Mouse (Mus musculus): Measurements from ENCODE around the gene Eno1. TPM values are rescaled to one million over a fixed set of nuclear protein-coding genes. Genes with fewer than 3 reads are reported as not detected.

Gene Eno1
- total and polyA plus RNA-seq, 3 experiments: 254 to 5,492 (median 737) TPM

- H3K4me1 ChIP-seq (ENCODE audit: control insufficient read depth in 1 of 2, insufficient read depth in 2 of 2, low read length in 2 of 2): peaks cover 11 to 18% of the 10 kb centered on the region in 2 experiments
- peak overlapping the region; percentile 71 for H3K27ac ChIP-seq (ENCODE audit: control insufficient read depth, low read depth, low read length)
- peak overlapping the region; percentile 64 for H3K9ac ChIP-seq (ENCODE audit: control insufficient read depth, low read depth, low read length, poor library complexity, severe bottlenecking)
- TF ChIP-seq MYC (IDR thresholded peaks at IDR 0.05; ENCODE audit: low read depth, low read length) (no peak), NELFE (IDR thresholded peaks at IDR 0.05; ENCODE audit: low read depth, low read length) (peak; percentile 72), EP300 (IDR thresholded peaks at IDR 0.05; ENCODE audit: low read depth in 1 of 2, low read length in 2 of 2) (0 out of 4 replicates have a peak, but pooled peaks of 1 of the 2 experiments have one; percentile 18), SIN3A (IDR thresholded peaks at IDR 0.05; ENCODE audit: low read length) (no peak), ZC3H11A (IDR thresholded peaks at IDR 0.05; ENCODE audit: low read depth, low read length) (no peak), ZMIZ1 (IDR thresholded peaks at IDR 0.05; ENCODE audit: low read depth, low read length) (0 out of 2 replicates have a peak, but pooled peaks have one; percentile 36), TAL1 (IDR thresholded peaks at IDR 0.05; ENCODE audit: low read length) (no peak), ZKSCAN1 (IDR thresholded peaks at IDR 0.05; ENCODE audit: low read depth, low read length) (no peak), POLR2A (IDR thresholded peaks at IDR 0.05; ENCODE audit: control insufficient read depth in 1 of 2, insufficient read depth in 1 of 2, low read depth in 1 of 2, low read length in 2 of 2, poor library complexity in 1 of 2) (peak in 1 of 2 experiments; percentile 84; a peak in 2 of 4 replicates), HCFC1 (IDR thresholded peaks at IDR 0.05; ENCODE audit: low read depth, low read length) (0 out of 2 replicates have a peak, but pooled peaks have one; percentile 61), POLR2AphosphoS2 (IDR thresholded peaks at IDR 0.05; ENCODE audit: low read length) (peak; percentile 54; the same call in 1 of the 2 replicates), CHD2 (IDR thresholded peaks at IDR 0.05; ENCODE audit: low read length) (peak; percentile 60; the same call in 1 of the 2 replicates), USF2 (IDR thresholded peaks at IDR 0.05; ENCODE audit: borderline replicate concordance in 1 of 2, insufficient read depth in 1 of 2, low read depth in 1 of 2, low read length in 2 of 2) (no peak), TBP (IDR thresholded peaks at IDR 0.05; ENCODE audit: low read depth, low read length) (peak; percentile 51; the same call in 1 of the 2 replicates)
- no peaks in the 10 kb centered on the region; the same call in 1 of the 2 replicates for H3K79me2 ChIP-seq (ENCODE audit: control insufficient read depth, insufficient read depth, low read length, poor library complexity)
- no peaks in the 10 kb centered on the region for H3K27me3 ChIP-seq (ENCODE audit: control insufficient read depth in 1 of 2, insufficient read depth in 2 of 2, low read length in 2 of 2)
- no peaks in the 10 kb centered on the region for H3K9me3 ChIP-seq (replicated peaks; ENCODE audit: insufficient read depth, low read length)
- H3K36me3 ChIP-seq (ENCODE audit: control insufficient read depth in 1 of 2, insufficient read depth in 2 of 2, low read length in 2 of 2): no peaks in the 10 kb centered on the region; a peak in 1 of 4 replicates
- peak; percentile 94 for DNase-seq (ENCODE audit: low read depth, low spot score)
- H3K4me3 ChIP-seq (ENCODE audit: control insufficient read depth in 1 of 2, insufficient read depth in 1 of 2, low read depth in 2 of 2, low read length in 2 of 2): peak overlapping the region; percentile 60 to 80
Observed at GRCm38 (mm10) chr4:150212553-150212971, 24.0 kb upstream of the Eno1 start.

DNA sequence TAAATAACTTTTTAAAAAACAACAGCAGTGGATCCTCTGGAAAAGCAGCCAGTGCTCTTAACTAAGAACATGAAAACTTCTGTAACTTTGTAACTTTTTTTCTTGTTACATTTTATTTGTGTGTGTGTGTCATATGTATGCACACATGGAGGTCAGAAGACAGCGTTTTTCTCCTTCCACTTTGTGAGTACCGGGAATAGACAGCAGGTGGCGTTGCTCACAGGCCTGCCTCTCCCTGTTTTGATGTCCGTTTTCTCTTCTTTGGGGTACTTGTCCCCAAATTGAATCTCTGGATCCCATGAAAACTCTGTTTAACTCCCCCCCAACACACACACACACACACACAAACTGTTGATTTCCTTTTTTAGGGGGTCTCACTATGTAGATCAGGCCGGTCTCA lies 22.6 kb upstream of the Eno1 start:
- Histone ChIP-seq H3K79me2 (ENCODE audit: control insufficient read depth, insufficient read depth, low read length, poor library complexity) (no peaks in the 10 kb centered on the region; the same call in 1 of the 2 replicates), H3K27me3 (ENCODE audit: control insufficient read depth in 1 of 2, insufficient read depth in 2 of 2, low read length in 2 of 2) (no peaks in the 10 kb centered on the region), H3K27ac (ENCODE audit: control insufficient read depth, low read depth, low read length) (no peak overlapping the region), H3K9me3 (replicated peaks; ENCODE audit: insufficient read depth, low read length) (no peaks in the 10 kb centered on the region), H3K4me1 (ENCODE audit: control insufficient read depth in 1 of 2, insufficient read depth in 2 of 2, low read length in 2 of 2) (peaks cover 11 to 20% of the 10 kb centered on the region in 2 experiments), H3K4me3 (ENCODE audit: control insufficient read depth in 1 of 2, insufficient read depth in 1 of 2, low read depth in 2 of 2, low read length in 2 of 2) (no peak overlapping the region), H3K9ac (ENCODE audit: control insufficient read depth, low read depth, low read length, poor library complexity, severe bottlenecking) (peak overlapping the region; percentile 41; the same call in 1 of the 2 replicates), H3K36me3 (ENCODE audit: control insufficient read depth in 1 of 2, insufficient read depth in 2 of 2, low read length in 2 of 2) (no peaks in the 10 kb centered on the region; a peak in 1 of 4 replicates)
- peak; percentile 77 for DNase-seq (ENCODE audit: low read depth, low spot score)
- TF ChIP-seq HCFC1 (IDR thresholded peaks at IDR 0.05; ENCODE audit: low read depth, low read length): 0 out of 2 replicates have a peak, but pooled peaks have one; percentile 39
- TF ChIP-seq TBP (IDR thresholded peaks at IDR 0.05; ENCODE audit: low read depth, low read length): no peak
- no peak for TF ChIP-seq MAX (IDR thresholded peaks at IDR 0.05; ENCODE audit: low read length)
- TF ChIP-seq RCOR1 (IDR thresholded peaks at IDR 0.05; ENCODE audit: low read depth, low read length): no peak
- TF ChIP-seq MEF2A (IDR thresholded peaks at IDR 0.05; ENCODE audit: extremely low read depth, insufficient replicate concordance, low read depth, low read length, poor library complexity, severe bottlenecking): no peak
- no peak for TF ChIP-seq ZC3H11A (IDR thresholded peaks at IDR 0.05; ENCODE audit: low read depth, low read length)
- TF ChIP-seq MXI1 (IDR thresholded peaks at IDR 0.05; ENCODE audit: low read depth, low read length): peak; percentile 49; the same call in 1 of the 2 replicates
- TF ChIP-seq JUND (IDR thresholded peaks at IDR 0.05; ENCODE audit: low read depth, low read length): no peak
- no peak for TF ChIP-seq ZMIZ1 (IDR thresholded peaks at IDR 0.05; ENCODE audit: low read depth, low read length)
- TF ChIP-seq ZKSCAN1 (IDR thresholded peaks at IDR 0.05; ENCODE audit: low read depth, low read length): no peak
- TF ChIP-seq RAD21 (IDR thresholded peaks at IDR 0.05; ENCODE audit: low read depth, low read length): peak; percentile 24
- TF ChIP-seq POLR2AphosphoS2 (IDR thresholded peaks at IDR 0.05; ENCODE audit: low read length): no peak
- no peak for TF ChIP-seq MAFK (IDR thresholded peaks at IDR 0.05; ENCODE audit: borderline replicate concordance, low read depth, low read length)
- TF ChIP-seq MAZ (IDR thresholded peaks at IDR 0.05; ENCODE audit: low read depth, low read length): no peak
- no peak for TF ChIP-seq USF1 (IDR thresholded peaks at IDR 0.05; ENCODE audit: low read depth, low read length)
- TF ChIP-seq SIN3A (IDR thresholded peaks at IDR 0.05; ENCODE audit: low read length): no peak
- no peak for TF ChIP-seq UBTF (IDR thresholded peaks at IDR 0.05; ENCODE audit: borderline replicate concordance, insufficient read depth, low read depth, low read length)
- TF ChIP-seq POLR2AphosphoS5 (IDR thresholded peaks at IDR 0.05; ENCODE audit: borderline replicate concordance, low read depth, low read length): no peak
- TF ChIP-seq TCF12 (IDR thresholded peaks at IDR 0.05; ENCODE audit: low read depth, low read length): no peak
- TF ChIP-seq SMC3 (IDR thresholded peaks at IDR 0.05; ENCODE audit: low read depth, low read length): peak; percentile 60
- peak; percentile 70 to 77 (median 75) for TF ChIP-seq CTCF (IDR thresholded peaks at IDR 0.05 in 2 of 3, conservative IDR thresholded peaks at IDR 0.05 in 1 of 3; ENCODE audit: control insufficient read depth in 1 of 3, insufficient read depth in 1 of 3, low read depth in 2 of 3, low read length in 3 of 3, poor library complexity in 1 of 3, severe bottlenecking in 1 of 3)
- no peak for TF ChIP-seq NRF1 (IDR thresholded peaks at IDR 0.05; ENCODE audit: insufficient read depth, low read depth, low read length, poor library complexity, severe bottlenecking)
- no peak for TF ChIP-seq USF2 (IDR thresholded peaks at IDR 0.05; ENCODE audit: borderline replicate concordance in 1 of 2, insufficient read depth in 1 of 2, low read depth in 1 of 2, low read length in 2 of 2)

Data from MEL (cell line).